Mouse (Mus musculus) lung, postnatal 0 days (tissue): ENCODE results near the gene Alg13. TPM values are rescaled to one million over a fixed set of nuclear protein-coding genes. Genes with fewer than 3 reads are reported as not detected.
A peak's percentile ranks its signal among the peaks of the same experiment; 100 is the strongest.

ENCODE experiments used
- ATAC-seq: fragments of 200-750 bp; cut with Nextera tagmentation; 2 replicates; pipeline ENCODE4 v1.8.0; 2017; ENCODE audit warnings: moderate library complexity
- DNase-seq: peaks from one replicate; pipeline ENCODE4 v3.0.0-alpha.2; 2016; ENCODE audit warnings: low spot score
- H3K27ac ChIP-seq: fragments of 300-500 bp; sonication (generic); 2 replicates; pipeline ENCODE4 v1.5.1; 2014; ENCODE audit warnings: antibody characterized with exemption, mild to moderate bottlenecking, low read length, mixed read lengths
- H3K27me3 ChIP-seq: fragments of 300-500 bp; sonication (generic); replicated peaks from 2 replicates; pipeline ENCODE4 v1.6.1; 2014; ENCODE audit warnings: low read length, mixed read lengths; ENCODE audit not compliant: insufficient read depth
- H3K36me3 ChIP-seq: fragments of 300-500 bp; sonication (generic); 2 replicates; pipeline ENCODE4 v1.6.1; 2014; ENCODE audit warnings: low read length, mixed read lengths; ENCODE audit not compliant: insufficient read depth
- H3K4me1 ChIP-seq: fragments of 300-500 bp; sonication (generic); 2 replicates; pipeline ENCODE4 v1.6.1; 2014; ENCODE audit warnings: antibody characterized with exemption, low read depth, low read length, mixed read lengths; ENCODE audit not compliant: insufficient read depth
- H3K4me2 ChIP-seq: fragments of 300-500 bp; sonication (generic); replicated peaks from 2 replicates; pipeline ENCODE4 v1.6.1; 2014; ENCODE audit warnings: low read depth, mild to moderate bottlenecking, low read length, moderate library complexity, mixed read lengths
- H3K4me3 ChIP-seq: fragments of 300-500 bp; sonication (generic); 2 replicates; pipeline ENCODE4 v1.5.1; 2014; ENCODE audit warnings: low read depth, low read length
- H3K9ac ChIP-seq: fragments of 300-500 bp; sonication (generic); replicated peaks from 2 replicates; pipeline ENCODE4 v1.6.1; 2014; ENCODE audit warnings: low read depth, mild to moderate bottlenecking
- H3K9me3 ChIP-seq: fragments of 300-500 bp; sonication (generic); 2 replicates; pipeline ENCODE4 v1.6.1; 2016; ENCODE audit warnings: low read length, mixed read lengths
- CTCF ChIP-seq: IDR thresholded peaks from 2 replicates; pipeline ENCODE4 v1.5.1; 2016; ENCODE audit warnings: antibody characterized with exemption, mild to moderate bottlenecking
- EP300 ChIP-seq: IDR thresholded peaks from 2 replicates; pipeline ENCODE4 v1.6.1; 2016; ENCODE audit warnings: antibody characterized with exemption, mild to moderate bottlenecking, control low read depth
- WGBS: fragments of 180-500 bp; shearing (Covaris S2); extraction: QIAGEN DNeasy Blood & Tissue Kit; methylation state at CpG from one replicate; pipeline ENCODE4 v1.1.7; 2014; 5-methylcytosine and 5-hydroxymethylcytosine counted together
- polyA plus RNA-seq: library from polyadenylated mRNA; unstranded; fragments of >200 nt; fragmentation: Nextera tagmentation; extraction: Ambion mirVana; gene quantifications from 2 replicates; pipeline ENCODE4 v1.2.1, GENCODE M21; 2015

The Alg13 gene
- polyA plus RNA-seq, 1 experiment from 2014 or later = 6.3 TPM

GRCm38 (mm10) chrX:144318164-144318979, 768 bp downstream of the Alg13 start:
- H3K27me3 ChIP-seq = no peaks in the 10 kb centered on the region
- peak overlapping the region; percentile 81 for H3K4me2 ChIP-seq
- peak overlapping the region; percentile 68 for H3K27ac ChIP-seq
- DNase-seq = peak; percentile 55
- ATAC-seq = peak; percentile 81
- no peaks in the 10 kb centered on the region for H3K9me3 ChIP-seq
- whole genome bisulfite sequencing = 13% methylated on average over 32 of the region's 53 CpGs
- TF ChIP-seq CTCF (no peak), EP300 (no peak)
- H3K9ac ChIP-seq = peak overlapping the region; percentile 39; the same call in 1 of the 2 replicates
- H3K36me3 ChIP-seq = no peaks in the 10 kb centered on the region
- peak overlapping the region; percentile 63 for H3K4me3 ChIP-seq
- no peaks in the 10 kb centered on the region for H3K4me1 ChIP-seq

GRCm38 (mm10) chrX:144319366-144319765, 1.8 kb downstream of the Alg13 start:
- no peak for ATAC-seq
- 27% methylated on average over 9 of the region's 9 CpGs for WGBS

GRCm38 (mm10) chrX:144325375-144325774, 7.8 kb downstream of the Alg13 start:
- Histone ChIP-seq H3K9ac (no peak overlapping the region), H3K4me2 (no peak overlapping the region), H3K27me3 (no peaks in the 10 kb centered on the region), H3K4me3 (no peak overlapping the region), H3K36me3 (no peaks in the 10 kb centered on the region), H3K4me1 (no peaks in the 10 kb centered on the region), H3K9me3 (no peaks in the 10 kb centered on the region), H3K27ac (no peak overlapping the region)
- TF ChIP-seq EP300 (no peak), CTCF (no peak)
- DNase-seq (no peak), ATAC-seq (no peak)

More at GRCm38 (mm10) chrX:144319366-144319765, 1.8 kb downstream of the Alg13 start:
- Histone ChIP-seq H3K36me3 (no peaks in the 10 kb centered on the region), H3K9me3 (no peaks in the 10 kb centered on the region), H3K4me2 (peak overlapping the region; percentile 81), H3K27ac (no peak overlapping the region), H3K4me3 (no peak overlapping the region; the same call in 1 of the 2 replicates), H3K4me1 (no peaks in the 10 kb centered on the region), H3K9ac (no peak overlapping the region), H3K27me3 (no peaks in the 10 kb centered on the region)
- peak; percentile 7 for DNase-seq
- TF ChIP-seq CTCF = no peak
- TF ChIP-seq EP300 = no peak

GRCm38 (mm10) chrX:144335332-144336015, 17.9 kb downstream of the Alg13 start:
- TF ChIP-seq EP300 (no peak), CTCF (no peak)
- no peak overlapping the region for H3K4me3 ChIP-seq
- H3K27ac ChIP-seq = no peak overlapping the region
- H3K9me3 ChIP-seq = no peaks in the 10 kb centered on the region
- no peak overlapping the region for H3K9ac ChIP-seq
- no peaks in the 10 kb centered on the region for H3K27me3 ChIP-seq
- DNase-seq (no peak), ATAC-seq (no peak)
- H3K36me3 ChIP-seq = no peaks in the 10 kb centered on the region
- H3K4me2 ChIP-seq = no peak overlapping the region
- WGBS = 60% methylated on average over 8 of the region's 8 CpGs
- no peaks in the 10 kb centered on the region for H3K4me1 ChIP-seq

- Histone ChIP-seq H3K4me3 (no peak overlapping the region), H3K27ac (no peak overlapping the region), H3K4me2 (no peak overlapping the region), H3K27me3 (no peaks in the 10 kb centered on the region), H3K36me3 (no peaks in the 10 kb centered on the region), H3K9ac (no peak overlapping the region), H3K4me1 (no peaks in the 10 kb centered on the region), H3K9me3 (no peaks in the 10 kb centered on the region)
- DNase-seq (no peak), ATAC-seq (no peak)
- no peak for TF ChIP-seq CTCF
- TF ChIP-seq EP300 = no peak
Measured at GRCm38 (mm10) chrX:144337938-144338337, 20.3 kb downstream of the Alg13 start.

- Histone ChIP-seq H3K9me3 (no peaks in the 10 kb centered on the region), H3K4me2 (no peak overlapping the region), H3K36me3 (no peaks in the 10 kb centered on the region), H3K4me3 (no peak overlapping the region), H3K27ac (no peak overlapping the region), H3K27me3 (no peaks in the 10 kb centered on the region), H3K9ac (no peak overlapping the region), H3K4me1 (no peaks in the 10 kb centered on the region)
- DNase-seq = no peak
- TF ChIP-seq EP300 (no peak), CTCF (no peak)
- no peak for ATAC-seq
Measured at GRCm38 (mm10) chrX:144338355-144338754, 20.8 kb downstream of the Alg13 start.
